In the genomic region with DNA sequence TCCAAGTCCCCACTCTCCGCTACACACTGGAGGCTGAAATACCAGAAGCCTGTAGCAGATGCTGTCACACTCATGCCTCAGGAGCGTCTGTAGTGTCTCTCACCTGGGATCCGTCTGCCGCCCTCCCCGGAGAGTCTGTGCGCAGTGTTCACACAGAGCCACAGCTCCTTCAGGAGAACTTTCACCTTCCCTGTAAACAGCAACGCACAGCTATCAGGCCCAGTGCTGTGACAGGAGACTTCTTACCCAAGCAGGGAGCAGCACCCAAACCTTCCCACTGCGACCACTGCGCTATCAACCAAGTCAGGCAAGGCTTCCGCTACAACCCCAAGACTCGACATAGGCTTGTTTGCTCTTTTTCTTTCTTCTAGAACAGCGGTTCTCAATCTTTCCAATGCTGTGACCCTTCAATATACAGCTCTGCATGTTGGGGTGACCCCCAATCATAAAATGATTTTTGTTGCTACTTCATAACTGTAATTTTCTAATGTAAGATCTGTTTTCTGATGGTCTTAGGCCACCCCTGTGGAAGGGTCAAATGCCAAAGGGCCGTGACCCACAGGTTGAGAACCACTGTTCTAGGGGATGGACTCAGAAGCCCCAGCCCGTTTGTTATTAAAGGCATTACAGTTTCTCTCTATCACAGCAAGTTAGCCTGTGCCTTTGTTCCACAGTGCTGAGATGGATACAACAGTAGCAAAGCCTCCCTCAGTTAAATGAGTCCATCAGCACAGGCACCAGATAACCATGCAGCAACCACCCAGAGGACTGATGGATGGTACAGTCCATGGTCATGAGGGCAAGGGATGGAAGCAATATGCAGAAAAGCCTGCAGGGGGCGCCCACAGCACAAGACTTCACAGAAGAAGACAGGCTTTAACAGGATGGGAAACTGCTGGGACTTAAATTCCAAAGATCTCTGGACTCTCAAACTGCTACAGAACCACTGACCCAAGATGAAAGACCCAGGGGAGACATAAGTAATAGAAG, we compare ENCODE assay signal across 7 mouse cellular contexts. TPM values are rescaled to one million over a fixed set of nuclear protein-coding genes. Genes with fewer than 3 reads are reported as not detected.
A peak's percentile ranks its signal among the peaks of the same experiment; 100 is the strongest.
DNase-seq lines count a peak whose midpoint lies in the region; ATAC-seq and TF ChIP-seq lines count a peak whose summit lies in the region.

No protein-coding gene starts in this region.

- H3K27ac ChIP-seq in lung, postnatal 0 days (ENCODE audit: low read length), result no peak overlapping the region

- DNase-seq in NIH3T3 (ENCODE audit: low read depth), result peak; percentile 86
- DNase-seq in brain, embryonic 18.5 days (ENCODE audit: low read depth, low spot score), result peak; percentile 22
- DNase-seq in fibroblast of lung, adult 2 months (ENCODE audit: low read depth), result peak; percentile 37
- peak; percentile 74 to 78 for DNase-seq in heart, postnatal 14 days
- peak; percentile 79 to 89 for DNase-seq in kidney, postnatal 36 days
- DNase-seq in lung, postnatal 0 days (ENCODE audit: low spot score), result peak; percentile 76
- peak; percentile 58 for DNase-seq in retina, postnatal 7 days (ENCODE audit: low read depth, low spot score)

- peak; percentile 60 for ATAC-seq in lung, postnatal 0 days

- H3K4me3 ChIP-seq in lung, postnatal 0 days (ENCODE audit: low read depth, low read length), result no peak overlapping the region

- no peaks in the 10 kb centered on the region for H3K27me3 ChIP-seq in lung, postnatal 0 days (replicated peaks; ENCODE audit: insufficient read depth, low read length)

- intact Hi-C loops in heart, postnatal 14 days (cut with DNase I), result loop anchor here (2.0 to 10.0 kb wide), 3 partner anchors 32 to 394 kb away; a partner anchor contains a TSS

- peak; percentile 87 for TF ChIP-seq CTCF in lung, postnatal 0 days (IDR thresholded peaks at IDR 0.05)

- 86% methylated on average over 15 of the region's 15 CpGs for WGBS in lung, postnatal 0 days

- H3K36me3 ChIP-seq in lung, postnatal 0 days (ENCODE audit: insufficient read depth, low read length), result peaks cover 33% of the 10 kb centered on the region

- H3K9ac ChIP-seq in lung, postnatal 0 days (replicated peaks; ENCODE audit: low read depth), result no peak overlapping the region

- TF ChIP-seq EP300 in lung, postnatal 0 days (IDR thresholded peaks at IDR 0.05), result no peak

- H3K4me2 ChIP-seq in lung, postnatal 0 days (replicated peaks; ENCODE audit: low read depth, low read length), result no peak overlapping the region

- no peaks in the 10 kb centered on the region for H3K9me3 ChIP-seq in lung, postnatal 0 days (ENCODE audit: low read length)

- no peaks in the 10 kb centered on the region for H3K4me1 ChIP-seq in lung, postnatal 0 days (ENCODE audit: insufficient read depth, low read depth, low read length)

RNA-seq across cellular contexts. Expression of a gene that starts 26.7 kb away (rescaled TPM):
- total RNA-seq in heart, postnatal 14 days (2021), result 10 to 100 TPM; 30.3 to 32.7 TPM
- 10.8 and 12.3 TPM in 2 replicates for polyA plus RNA-seq in lung, postnatal 0 days (2015; fragmentation: Nextera tagmentation; extraction: Ambion mirVana)

Comparison
In these comparisons a context has a peak if more than half of its experiments do, and no peak if none do; other contexts are left out.
1. DNase-seq: peak in every context shown above with its lines; median percentile 86 in NIH3T3; 84 in kidney, postnatal 36 days; 76 in heart, postnatal 14 days; 76 in lung, postnatal 0 days; 58 in retina, postnatal 7 days; 37 in fibroblast of lung, adult 2 months; 22 in brain, embryonic 18.5 days.